10 mouse cellular contexts compared by ENCODE assay signal in the genomic region with DNA sequence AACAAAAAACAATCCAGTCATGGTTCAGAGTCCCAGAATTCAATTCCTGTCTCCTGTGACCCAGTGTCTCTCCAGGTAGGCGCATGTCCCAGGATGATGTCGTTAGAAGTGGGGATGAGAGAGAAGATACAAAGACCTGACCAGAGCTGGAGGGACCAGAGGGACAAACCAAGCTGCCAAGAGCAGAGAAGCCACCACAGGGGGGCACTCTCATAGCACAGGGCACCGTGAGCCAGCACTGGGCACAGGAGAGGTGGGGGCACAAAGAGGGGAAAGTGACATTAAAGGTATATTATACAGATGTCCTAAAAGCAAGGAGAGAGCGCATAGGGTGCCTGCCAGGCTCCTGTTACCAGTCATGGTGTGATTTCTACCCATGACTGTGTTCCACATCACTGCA. TPM values are rescaled to one million over a fixed set of nuclear protein-coding genes. Genes with fewer than 3 reads are reported as not detected.
DNase-seq lines count a peak whose midpoint lies in the region; ATAC-seq lines count a peak whose summit lies in the region.
"Had no signal": no experiment of that assay in that cellular context is flagged by ENCODE, and none has a peak within 500 bp of the region (broad histone marks: within the 10 kb centered on the region; RNA-seq: fewer than 3 reads in every experiment).

No protein-coding gene starts in this region.

- H3K4me2 ChIP-seq in midbrain, embryonic 14.5 days (ENCODE audit: low read length) = no peak overlapping the region
- H3K4me2 ChIP-seq in midbrain, embryonic 16.5 days (ENCODE audit: low read length) = no peak overlapping the region
- no peak overlapping the region for H3K4me2 ChIP-seq in heart, embryonic 12.5 days

- no peaks in the 10 kb centered on the region for H3K27me3 ChIP-seq in midbrain, embryonic 14.5 days (ENCODE audit: control insufficient read depth, insufficient read depth, low read length)
- H3K27me3 ChIP-seq in midbrain, embryonic 16.5 days (ENCODE audit: control insufficient read depth, insufficient read depth, low read depth, low read length) = no peaks in the 10 kb centered on the region
- H3K27me3 ChIP-seq in heart, embryonic 12.5 days (replicated peaks) = peaks cover 14% of the 10 kb centered on the region

- intact Hi-C loops in heart, postnatal 14 days (cut with DNase I) = loop anchor here (2.0 kb wide), 1 partner anchor 100 kb away; no protein-coding TSS in a partner anchor

- no peak for ATAC-seq in midbrain, embryonic 14.5 days (ENCODE audit: low FRiP score, low TSS enrichment)
- ATAC-seq in midbrain, embryonic 16.5 days = no peak
- ATAC-seq in heart, embryonic 12.5 days (ENCODE audit: insufficient number of reproducible peaks, low FRiP score) = no peak

- H3K27ac ChIP-seq in midbrain, embryonic 14.5 days (replicated peaks; ENCODE audit: low read depth, low read length) = no peak overlapping the region
- H3K27ac ChIP-seq in midbrain, embryonic 16.5 days (ENCODE audit: low read length) = no peak overlapping the region
- no peak overlapping the region for H3K27ac ChIP-seq in heart, embryonic 12.5 days (ENCODE audit: poor library complexity, severe bottlenecking)
- H3K27ac ChIP-seq: limb, embryonic 10.5 days had no signal

- no peak overlapping the region for H3K9ac ChIP-seq in midbrain, embryonic 14.5 days (replicated peaks; ENCODE audit: low read length)
- H3K9ac ChIP-seq in midbrain, embryonic 16.5 days (ENCODE audit: low read depth, low read length) = no peak overlapping the region
- no peak overlapping the region for H3K9ac ChIP-seq in heart, embryonic 12.5 days

- H3K4me3 ChIP-seq in midbrain, embryonic 14.5 days (replicated peaks; ENCODE audit: low read depth, low read length) = no peak overlapping the region
- H3K4me3 ChIP-seq in midbrain, embryonic 16.5 days (ENCODE audit: low read depth, low read length) = no peak overlapping the region
- H3K4me3 ChIP-seq in heart, embryonic 12.5 days = no peak overlapping the region
- H3K4me3 ChIP-seq: limb, embryonic 10.5 days had no signal

- 63% methylated on average over 4 of the region's 4 CpGs for WGBS in midbrain, embryonic 14.5 days
- WGBS in midbrain, embryonic 16.5 days = 62% methylated on average over 4 of the region's 4 CpGs
- WGBS in heart, embryonic 12.5 days = 50% methylated on average over 4 of the region's 4 CpGs

- no peaks in the 10 kb centered on the region for H3K36me3 ChIP-seq in midbrain, embryonic 14.5 days (ENCODE audit: control insufficient read depth, insufficient read depth, low read length)
- no peaks in the 10 kb centered on the region for H3K36me3 ChIP-seq in midbrain, embryonic 16.5 days (ENCODE audit: control insufficient read depth, insufficient read depth, low read length)
- no peaks in the 10 kb centered on the region for H3K36me3 ChIP-seq in heart, embryonic 12.5 days
- H3K36me3 ChIP-seq: limb, embryonic 10.5 days had no signal

- H3K9me3 ChIP-seq in midbrain, embryonic 14.5 days (ENCODE audit: control insufficient read depth, low read length) = no peaks in the 10 kb centered on the region
- H3K9me3 ChIP-seq in midbrain, embryonic 16.5 days (replicated peaks; ENCODE audit: control insufficient read depth, low read length, poor library complexity, severe bottlenecking) = no peaks in the 10 kb centered on the region
- H3K9me3 ChIP-seq in heart, embryonic 12.5 days (replicated peaks) = no peaks in the 10 kb centered on the region
- H3K9me3 ChIP-seq: limb, embryonic 10.5 days had no signal

- DNase-seq in heart, postnatal 14 days = peak; percentile 26 to 38
- no peak for DNase-seq in heart, adult 11 months
- DNase-seq in midbrain, embryonic 14.5 days = peak; percentile 49
- peak; percentile 35 to 60 for DNase-seq in adrenal gland, postnatal 36 days
- peak; percentile 34 for DNase-seq in lung, postnatal 14 days
- DNase-seq in spleen, adult 12 weeks (ENCODE audit: low spot score) = no peak

- no peaks in the 10 kb centered on the region for H3K4me1 ChIP-seq in midbrain, embryonic 14.5 days (ENCODE audit: control insufficient read depth, insufficient read depth, low read length)
- H3K4me1 ChIP-seq in midbrain, embryonic 16.5 days (ENCODE audit: control insufficient read depth, insufficient read depth, low read length) = peaks cover 8% of the 10 kb centered on the region
- peaks cover 10% of the 10 kb centered on the region for H3K4me1 ChIP-seq in heart, embryonic 12.5 days (replicated peaks)

RNA-seq across cellular contexts. Expression of a gene that starts 25.9 kb away (rescaled TPM):
- 1 to 10 TPM; 2.7 to 3.5 TPM for total RNA-seq in heart, postnatal 14 days (2021)
- 0.81 and 0.99 TPM in 2 replicates for polyA plus RNA-seq in midbrain, embryonic 14.5 days (2014; fragmentation: Nextera tagmentation; extraction: Ambion mirVana)
- polyA plus RNA-seq in midbrain, embryonic 16.5 days (2015; fragmentation: Nextera tagmentation; extraction: Ambion mirVana) = 0.97 and 1.7 TPM in 2 replicates
- total RNA-seq in adrenal gland, postnatal 36 days (2021) = 10 to 100 TPM in 1 of 2 experiments, 1 to 10 TPM in 1; 7.9 to 13.2 TPM
- polyA plus RNA-seq in heart, embryonic 12.5 days (2016; fragmentation: Nextera tagmentation; extraction: Ambion mirVana) = 0.56 and 1.3 TPM in 2 replicates
- total RNA-seq: monocyte, adult 5-6 weeks had no signal

Comparison
In these comparisons a context has a peak if more than half of its experiments do, and no peak if none do; other contexts are left out.
1. DNase-seq: peak in heart, postnatal 14 days (2 of 2), midbrain, embryonic 14.5 days (single experiment), adrenal gland, postnatal 36 days (2 of 2) and lung, postnatal 14 days (single experiment); none in heart, adult 11 months (single experiment) and spleen, adult 12 weeks (single experiment).